Mouse (Mus musculus): ENCODE data around the gene Pip5kl1.

Pip5kl1 gene

GRCm38 (mm10) chr2:32547964-32548739 lies 26.4 kb upstream of the Pip5kl1 start:
- CTCF ChIA-PET: no interaction called here

- CTCF ChIA-PET: interaction anchor here (0.5 to 1.0 kb wide), 2 partner anchors 20 to 923 kb away, joined by 3 read pairs; no protein-coding TSS in a partner anchor
These were observed 25.4 kb upstream of the Pip5kl1 start for GRCm38 (mm10) chr2:32549171-32549570.

GRCm38 (mm10) chr2:32549764-32550163 lies 24.8 kb upstream of the Pip5kl1 start:
- CTCF ChIA-PET: interaction anchor here (0.7 to 1.0 kb wide), 2 partner anchors 19 to 189 kb away, joined by 3 read pairs; no protein-coding TSS in a partner anchor

- CTCF ChIA-PET: interaction anchor here (1.1 kb wide), 1 partner anchor 15 kb away, joined by 3 read pairs; no protein-coding TSS in a partner anchor
These were observed 23.4 kb upstream of the Pip5kl1 start for GRCm38 (mm10) chr2:32551236-32551635.

- CTCF ChIA-PET: no interaction called here
These were observed 20.9 kb upstream of the Pip5kl1 start for GRCm38 (mm10) chr2:32553592-32554148.

- CTCF ChIA-PET: no interaction called here
These were observed 19.1 kb upstream of the Pip5kl1 start for GRCm38 (mm10) chr2:32555484-32555883.

- CTCF ChIA-PET: no interaction called here
These were observed 18.6 kb upstream of the Pip5kl1 start for GRCm38 (mm10) chr2:32556019-32556418.

GRCm38 (mm10) chr2:32559570-32559969 lies 15.0 kb upstream of the Pip5kl1 start:
- CTCF ChIA-PET: no interaction called here

- CTCF ChIA-PET: interaction anchor here (0.6 kb wide), 1 partner anchor 58 kb away, joined by 3 read pairs; no protein-coding TSS in a partner anchor
These were observed 8.0 kb upstream of the Pip5kl1 start for GRCm38 (mm10) chr2:32566536-32567063.

- CTCF ChIA-PET: no interaction called here
These were observed 6.4 kb upstream of the Pip5kl1 start for GRCm38 (mm10) chr2:32568149-32568548.

GRCm38 (mm10) chr2:32568941-32569340 lies 5.7 kb upstream of the Pip5kl1 start:
- CTCF ChIA-PET: interaction anchor here (0.6 to 1.0 kb wide), 4 partner anchors 10 to 849 kb away, joined by 3 to 6 read pairs (median 3); no protein-coding TSS in a partner anchor

- CTCF ChIA-PET: interaction anchor here (0.6 kb wide), 1 partner anchor 61 kb away, joined by 5 read pairs; no protein-coding TSS in a partner anchor
These were observed 3.7 kb upstream of the Pip5kl1 start, which contains the start of gene Dpm2 for GRCm38 (mm10) chr2:32570698-32571494. Gene Dpm2, plus strand, starts transcription at chr2:32570858.

- CTCF ChIA-PET: no interaction called here
These were observed 2.4 kb upstream of the Pip5kl1 start for GRCm38 (mm10) chr2:32572196-32572595.

GRCm38 (mm10) chr2:32574901-32575585 lies 446 bp downstream of the Pip5kl1 start:
- CTCF ChIA-PET: no interaction called here

- CTCF ChIA-PET: no interaction called here
These were observed 1.1 kb downstream of the Pip5kl1 start, which contains the start of gene 9430097D07Rik for GRCm38 (mm10) chr2:32575586-32576160. Gene 9430097D07Rik, minus strand, starts transcription at chr2:32575684.

- CTCF ChIA-PET: no interaction called here
These were observed 1.9 kb downstream of the Pip5kl1 start for GRCm38 (mm10) chr2:32576532-32576931.

- CTCF ChIA-PET: no interaction called here
These were observed 3.8 kb downstream of the Pip5kl1 start for GRCm38 (mm10) chr2:32578146-32579046.

GRCm38 (mm10) chr2:32581450-32582095 lies 7.0 kb downstream of the Pip5kl1 start:
- CTCF ChIA-PET: no interaction called here

All from spleen, embryonic (tissue).